Mouse (Mus musculus): ENCODE results near the gene Hvcn1.
"Not testable (repeated sequence)": the region's sequence is repeated elsewhere in the genome, so short reads cannot be mapped to it uniquely, and the experiment has no call there.

The Hvcn1 gene

GRCm38 (mm10) chr5:122204180-122204579 lies 2.4 kb upstream of the Hvcn1 start:
- no peak for DNase-seq (ENCODE audit: low read depth)

DNA sequence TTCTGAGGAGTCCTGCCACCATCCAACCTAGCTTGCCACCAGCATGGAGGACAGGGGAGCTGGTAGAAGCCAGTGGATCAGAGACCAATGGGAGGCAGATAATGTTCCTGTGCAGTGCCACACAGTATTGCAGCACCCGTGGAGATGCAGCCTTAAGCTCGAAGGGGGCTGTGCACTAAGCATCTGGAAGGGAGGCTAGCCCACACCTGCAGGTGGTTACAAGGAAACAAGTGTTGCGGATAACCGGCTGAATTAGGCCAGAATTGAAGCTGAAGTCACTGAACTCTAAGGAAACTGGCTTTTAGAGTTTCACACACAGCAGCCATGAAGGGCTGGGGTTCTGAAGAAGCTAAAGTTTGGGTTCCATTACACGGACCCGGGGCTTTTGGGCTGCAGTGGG lies 2.3 kb downstream of the Hvcn1 start:
- no peak for DNase-seq (ENCODE audit: low read depth)

- DNase-seq (ENCODE audit: low read depth) = peak; percentile 17
Measured at GRCm38 (mm10) chr5:122209591-122210368, 3.2 kb downstream of the Hvcn1 start.

DNA sequence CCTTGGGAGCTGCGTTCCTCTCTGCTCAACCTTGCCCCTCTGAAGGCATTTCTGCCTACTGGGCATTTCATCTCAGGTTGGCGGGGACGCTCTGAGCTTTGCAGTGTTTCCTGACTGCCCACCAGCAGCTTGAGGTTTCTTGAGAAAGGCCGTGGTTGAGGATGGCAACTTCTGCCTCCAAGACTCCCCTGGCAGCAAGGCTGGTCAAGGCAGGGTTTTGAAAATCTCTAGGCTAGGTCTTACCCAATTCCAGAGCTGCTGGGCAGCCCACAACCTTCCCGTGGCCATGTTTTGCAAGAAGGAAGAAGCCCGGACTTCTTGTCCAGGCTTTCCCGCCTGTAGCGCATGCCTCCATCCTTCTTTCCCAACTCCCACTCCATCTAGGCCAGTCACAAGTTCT lies 4.3 kb downstream of the Hvcn1 start:
- DNase-seq (ENCODE audit: low read depth) = peak; percentile 11

DNA sequence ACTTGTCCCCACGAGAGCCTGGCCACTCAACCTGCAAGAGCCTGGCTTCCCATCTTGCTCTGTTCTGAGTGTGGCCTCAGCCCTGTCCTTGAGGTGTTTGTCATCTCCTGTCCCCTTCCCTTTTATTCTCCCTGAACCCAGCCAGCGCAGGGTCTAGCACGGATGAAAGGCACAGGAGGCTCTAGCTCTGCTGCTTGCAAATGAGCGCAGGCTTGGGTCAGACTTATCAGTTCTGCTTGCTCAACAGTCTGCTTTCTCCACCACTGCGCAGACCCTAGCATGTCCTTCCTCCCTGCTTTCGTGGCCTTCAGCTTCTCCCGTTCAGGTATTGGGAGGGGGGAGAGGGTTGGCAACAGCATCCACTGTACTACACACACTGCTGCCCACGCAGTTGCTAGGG lies 5.5 kb downstream of the Hvcn1 start:
- DNase-seq (ENCODE audit: low read depth) = no peak

DNA sequence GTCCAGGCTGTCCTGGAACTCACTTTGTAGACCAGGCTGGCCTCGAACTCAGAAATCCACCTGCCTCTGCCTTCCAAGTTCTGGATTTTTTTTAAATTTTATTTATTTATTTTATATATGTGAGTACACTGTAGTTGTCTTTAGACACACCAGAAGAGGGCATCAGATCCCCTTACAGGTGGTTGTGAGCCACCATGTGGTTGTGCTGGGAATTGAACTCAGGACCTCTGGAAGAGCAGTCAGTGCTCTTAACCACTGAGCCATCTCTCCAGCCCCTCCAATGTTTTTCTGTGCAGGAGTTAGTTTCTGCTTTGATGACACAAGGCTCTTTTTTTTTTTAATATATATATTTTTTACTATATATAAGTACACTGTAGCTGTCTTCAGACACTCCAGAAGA lies 6.2 kb downstream of the Hvcn1 start:
- DNase-seq (ENCODE audit: low read depth) = not testable (repeated sequence)

GRCm38 (mm10) chr5:122213861-122214260 lies 7.3 kb downstream of the Hvcn1 start:
- no peak for DNase-seq (ENCODE audit: low read depth)

DNA sequence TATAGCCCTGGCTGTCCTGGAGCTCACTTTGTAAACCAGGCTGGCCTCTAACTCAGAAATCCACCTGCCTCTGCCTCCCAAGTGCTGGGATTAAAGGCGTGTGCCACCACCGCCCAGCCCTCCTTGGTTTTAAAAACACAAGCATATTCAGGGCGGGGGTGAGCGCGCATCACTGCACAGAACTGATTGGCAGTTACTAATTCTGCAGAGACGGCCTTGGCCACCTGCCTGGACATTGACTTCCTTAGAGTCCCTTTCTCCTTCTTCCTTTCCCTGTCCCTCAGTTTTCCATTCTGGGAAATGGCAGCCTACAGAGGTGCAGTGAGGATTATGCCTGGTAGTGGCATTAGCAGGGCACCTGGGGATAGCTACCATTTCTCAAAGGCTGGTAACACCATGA lies 11.0 kb downstream of the Hvcn1 start:
- no peak for DNase-seq (ENCODE audit: low read depth)

DNA sequence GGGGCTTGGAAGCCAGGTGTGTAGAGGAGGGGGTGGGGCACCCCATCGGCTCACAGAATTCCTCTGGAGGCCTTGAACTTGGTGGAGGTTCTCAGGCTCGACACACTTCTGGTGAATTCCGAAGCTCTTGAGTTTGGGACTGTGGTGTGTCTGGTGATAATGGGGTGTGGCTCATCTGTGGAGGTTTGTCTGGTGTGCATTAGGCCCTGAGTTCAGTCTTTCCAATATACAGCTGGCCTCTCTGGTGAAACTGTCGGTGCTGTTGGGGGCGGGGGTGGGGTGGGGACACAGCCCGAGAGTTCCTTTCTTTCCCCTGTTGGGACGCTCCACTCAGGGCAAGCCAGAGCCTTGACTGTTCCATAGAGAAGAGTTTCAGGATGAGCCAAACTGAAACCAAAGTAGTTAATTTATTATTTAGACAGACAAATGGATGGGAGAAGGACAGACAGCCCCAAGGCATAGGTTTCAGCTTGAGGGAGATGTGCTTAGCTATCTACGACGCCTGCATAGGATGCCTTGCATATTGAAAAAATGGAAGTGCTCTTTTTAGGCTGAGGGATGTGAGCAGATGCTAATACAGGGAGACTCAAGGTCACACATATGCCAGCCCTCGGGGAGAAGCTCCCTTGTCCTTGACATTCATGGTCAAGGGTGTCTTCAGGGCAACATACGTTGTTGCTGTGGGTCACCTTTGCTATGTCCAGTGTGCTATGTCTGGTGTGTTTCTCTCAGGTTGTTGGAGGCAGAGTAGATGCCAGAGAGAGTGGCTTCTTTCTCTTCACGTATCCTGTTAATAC lies 11.7 kb downstream of the Hvcn1 start:
- DNase-seq (ENCODE audit: low read depth) = no peak

DNA sequence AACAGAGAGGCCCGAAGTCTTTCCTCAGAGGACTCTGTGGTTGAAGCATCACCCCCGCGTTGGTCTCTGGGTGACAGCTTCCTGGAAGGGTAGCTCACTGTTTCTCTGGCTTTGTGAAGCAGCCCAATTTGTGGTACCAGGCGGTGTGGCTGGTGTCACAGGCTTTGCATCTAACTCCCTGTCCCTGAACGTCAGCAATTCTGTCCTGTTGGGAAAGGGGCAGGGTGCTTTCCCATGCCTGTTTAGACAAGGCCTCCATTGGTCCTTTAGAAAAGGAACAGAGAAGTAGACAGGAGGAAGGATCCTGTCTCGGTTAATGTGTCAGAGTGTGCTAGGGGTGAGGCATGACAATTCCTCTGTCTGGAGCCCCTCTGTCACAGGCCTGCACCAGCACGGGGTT lies 12.3 kb downstream of the Hvcn1 start:
- no peak for DNase-seq (ENCODE audit: low read depth)

- DNase-seq (ENCODE audit: low read depth) = no peak
Measured at GRCm38 (mm10) chr5:122219655-122220629, 13.3 kb downstream of the Hvcn1 start.

DNA sequence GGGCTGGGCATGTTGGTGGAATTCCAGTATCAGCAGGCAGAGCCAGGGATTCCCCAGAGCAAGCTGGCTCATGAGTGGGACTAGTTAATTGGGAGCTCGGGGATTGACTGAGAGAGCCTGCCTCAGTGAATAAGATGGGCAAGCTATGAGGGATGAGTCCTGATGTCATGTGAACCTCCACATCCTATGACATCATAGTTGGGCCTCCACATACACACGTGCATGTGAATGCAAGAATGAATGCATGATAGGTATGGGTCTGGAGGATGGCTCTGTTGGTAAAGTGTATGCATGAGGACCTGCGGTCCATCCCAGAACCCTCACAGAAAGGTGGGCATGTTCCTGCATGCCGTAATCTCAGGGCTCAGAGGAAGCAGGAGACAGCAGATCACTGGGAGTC lies 14.5 kb downstream of the Hvcn1 start:
- no peak for DNase-seq (ENCODE audit: low read depth)

GRCm38 (mm10) chr5:122224291-122224690 lies 17.7 kb downstream of the Hvcn1 start:
- no peak for DNase-seq (ENCODE audit: low read depth)

- DNase-seq (ENCODE audit: low read depth) = no peak
Measured at GRCm38 (mm10) chr5:122228271-122228765, 21.7 kb downstream of the Hvcn1 start.

DNA sequence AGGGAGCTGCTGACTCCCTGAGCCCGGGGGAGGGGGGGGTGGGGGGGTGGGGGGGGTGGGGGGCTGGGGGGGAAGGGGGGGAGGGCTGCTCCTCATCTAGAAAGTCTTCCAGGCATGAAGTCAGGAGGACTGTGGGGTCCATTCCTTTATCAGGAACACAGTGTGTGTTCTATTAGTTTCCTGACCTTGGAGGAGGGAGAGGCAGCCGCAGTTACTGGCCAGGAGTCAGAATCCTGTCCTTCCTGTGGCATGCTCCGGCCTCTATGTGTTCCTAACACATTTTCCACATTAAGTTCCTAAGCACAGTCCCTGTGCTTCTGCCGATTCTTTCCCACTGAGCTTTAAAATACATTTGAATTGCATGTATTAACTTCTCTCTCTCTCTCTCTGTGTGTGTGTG lies 22.2 kb downstream of the Hvcn1 start:
- DNase-seq (ENCODE audit: low read depth) = no peak

GRCm38 (mm10) chr5:122230816-122231215 lies 24.2 kb downstream of the Hvcn1 start:
- DNase-seq (ENCODE audit: low read depth) = no peak

- DNase-seq (ENCODE audit: low read depth) = no peak
Measured at GRCm38 (mm10) chr5:122231431-122231830, 24.8 kb downstream of the Hvcn1 start.

DNA sequence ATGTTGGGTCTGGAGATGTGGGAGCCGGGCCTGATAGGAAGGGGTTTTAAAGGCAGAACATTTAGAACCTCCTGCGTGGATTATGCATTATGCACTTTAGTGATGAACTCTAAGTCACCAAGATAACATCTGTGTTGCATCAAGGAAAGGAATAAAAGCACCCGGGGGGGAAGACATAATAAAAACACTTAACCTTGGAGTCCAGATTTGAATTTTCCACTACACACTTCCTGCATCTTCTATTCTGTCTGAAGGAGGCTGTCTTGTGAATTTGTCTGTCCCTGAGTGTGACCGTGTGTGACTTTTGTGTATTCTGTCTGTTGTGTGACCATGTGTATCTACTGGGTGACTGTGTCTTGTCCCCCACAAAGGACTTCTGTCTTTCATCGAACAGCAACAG lies 25.4 kb downstream of the Hvcn1 start:
- no peak for DNase-seq (ENCODE audit: low read depth)

GRCm38 (mm10) chr5:122233077-122233581 lies 26.5 kb downstream of the Hvcn1 start:
- no peak for DNase-seq (ENCODE audit: low read depth)

- DNase-seq (ENCODE audit: low read depth) = no peak
Measured at GRCm38 (mm10) chr5:122233695-122234094, 27.1 kb downstream of the Hvcn1 start.

GRCm38 (mm10) chr5:122234319-122235195 lies 28.0 kb downstream of the Hvcn1 start:
- DNase-seq (ENCODE audit: low read depth) = no peak

Data from fibroblast of lung, adult 2 months (primary cell).